Mouse (Mus musculus): ENCODE measurements around the gene Cdc6.
"Not testable (repeated sequence)": the region's sequence is repeated elsewhere in the genome, so short reads cannot be mapped to it uniquely, and the experiment has no call there.

Cdc6 gene

GRCm38 (mm10) chr11:98931513-98932292 is 24.1 kb downstream of the Cdc6 start:
- DNase-seq (ENCODE audit: low spot score in 2 of 2), result no peak

- DNase-seq (ENCODE audit: low spot score in 2 of 2), result no peak
Observed at GRCm38 (mm10) chr11:98932293-98933091, 24.9 kb downstream of the Cdc6 start.

- DNase-seq (ENCODE audit: low spot score in 2 of 2), result peak; percentile 70 to 74
Observed at GRCm38 (mm10) chr11:98933151-98933550, 25.6 kb downstream of the Cdc6 start.

- not testable (repeated sequence) for DNase-seq (ENCODE audit: low spot score in 2 of 2)
Observed at GRCm38 (mm10) chr11:98933847-98934246, 26.2 kb downstream of the Cdc6 start.

GRCm38 (mm10) chr11:98934367-98934766 is 26.8 kb downstream of the Cdc6 start:
- no peak for DNase-seq (ENCODE audit: low spot score in 2 of 2)

GRCm38 (mm10) chr11:98935123-98935522 is 27.5 kb downstream of the Cdc6 start:
- DNase-seq (ENCODE audit: low spot score in 2 of 2), result no peak

- DNase-seq (ENCODE audit: low spot score in 2 of 2), result no peak
Observed at GRCm38 (mm10) chr11:98936170-98936569, 28.6 kb downstream of the Cdc6 start.

- DNase-seq (ENCODE audit: low spot score in 2 of 2), result peak in 1 of 2 experiments; percentile 48
Observed at GRCm38 (mm10) chr11:98936606-98937409, 29.2 kb downstream of the Cdc6 start.

- DNase-seq (ENCODE audit: low spot score in 2 of 2), result peak; percentile 89 to 90
Observed at GRCm38 (mm10) chr11:98937410-98937913, 29.9 kb downstream of the Cdc6 start.

GRCm38 (mm10) chr11:98937914-98938694 is 30.5 kb downstream of the Cdc6 start:
- DNase-seq (ENCODE audit: low spot score in 2 of 2), result peak; percentile 65 to 68

GRCm38 (mm10) chr11:98938701-98939083 is 31.1 kb downstream of the Cdc6 start:
- DNase-seq (ENCODE audit: low spot score in 2 of 2), result no peak

GRCm38 (mm10) chr11:98939084-98939952 is 31.7 kb downstream of the Cdc6 start:
- DNase-seq (ENCODE audit: low spot score in 2 of 2), result peak; percentile 69 to 72

GRCm38 (mm10) chr11:98939953-98940641 is 32.5 kb downstream of the Cdc6 start:
- DNase-seq (ENCODE audit: low spot score in 2 of 2), result no peak

- no peak for DNase-seq (ENCODE audit: low spot score in 2 of 2)
Observed at GRCm38 (mm10) chr11:98940776-98941175, 33.2 kb downstream of the Cdc6 start.

- no peak for DNase-seq (ENCODE audit: low spot score in 2 of 2)
Observed at GRCm38 (mm10) chr11:98941341-98941825, 33.8 kb downstream of the Cdc6 start.

- peak; percentile 86 to 90 for DNase-seq (ENCODE audit: low spot score in 2 of 2)
Observed at GRCm38 (mm10) chr11:98941826-98942550, 34.4 kb downstream of the Cdc6 start.

GRCm38 (mm10) chr11:98942555-98942922 is 34.9 kb downstream of the Cdc6 start:
- no peak for DNase-seq (ENCODE audit: low spot score in 2 of 2)

GRCm38 (mm10) chr11:98942923-98943641 is 35.5 kb downstream of the Cdc6 start:
- peak; percentile 86 for DNase-seq (ENCODE audit: low spot score in 2 of 2)

Data from spleen, postnatal 36 days (tissue).